Mouse (Mus musculus) frontal cortex, postnatal 36 days (tissue): ENCODE results near the gene Gm10382.

ENCODE experiments used
- DNase-seq, 2 experiments: peaks; one replicate each; pipeline ENCODE4 v3.0.0; 2022; ENCODE audit warnings: low spot score in 2 of 2

Gm10382 gene

GRCm38 (mm10) chr5:125389131-125389578 is at the start of gene Gm10382:
Gene Gm10382 (plus strand): TSS chr5:125389322.
- peak in 1 of 2 experiments; percentile 81 for DNase-seq

- peak; percentile 38 to 48 for DNase-seq
These were observed 49.1 kb upstream of the Gm10382 start for GRCm38 (mm10) chr5:125339851-125340531.

DNA sequence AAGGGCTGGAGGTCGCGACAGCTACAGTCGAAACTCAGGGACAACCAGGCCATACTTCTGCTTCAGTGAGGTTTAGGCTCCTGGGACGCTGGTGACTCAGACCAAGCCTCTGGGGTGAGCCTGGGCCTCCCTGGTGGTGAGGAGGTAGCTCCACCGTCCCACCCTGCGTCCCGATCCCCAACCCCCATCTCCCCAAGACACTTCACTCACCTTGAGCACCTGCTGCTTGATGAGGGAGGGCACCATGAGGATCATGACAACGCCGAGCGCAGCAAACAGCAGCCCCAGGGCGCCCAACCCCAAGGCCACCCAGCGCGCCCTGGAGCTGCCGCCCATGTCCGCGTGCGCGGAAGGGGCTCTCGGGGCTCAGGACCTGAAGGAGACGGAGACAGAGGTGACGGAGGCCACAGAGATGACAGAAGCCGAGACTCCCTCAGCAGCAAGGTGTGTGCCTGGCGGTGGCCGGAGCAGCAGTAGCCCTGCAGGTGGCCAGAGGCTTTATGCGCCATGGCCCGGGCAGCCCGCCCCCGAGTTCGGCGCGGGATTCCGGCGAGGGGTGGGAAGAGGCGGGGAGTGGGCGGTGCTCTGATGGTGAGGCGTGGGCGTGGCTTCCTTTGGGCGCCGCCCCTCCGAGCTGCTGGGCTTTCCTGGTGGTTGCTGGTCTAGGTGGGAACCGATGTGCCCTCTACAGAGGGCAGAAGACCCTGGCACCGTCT is 48.4 kb upstream of the Gm10382 start, which contains the start of gene Scarb1:
Gene Scarb1, minus strand, starts transcription at position 548 of the 716 bp plus-strand sequence.
- DNase-seq = peak; percentile 81 to 87

DNA sequence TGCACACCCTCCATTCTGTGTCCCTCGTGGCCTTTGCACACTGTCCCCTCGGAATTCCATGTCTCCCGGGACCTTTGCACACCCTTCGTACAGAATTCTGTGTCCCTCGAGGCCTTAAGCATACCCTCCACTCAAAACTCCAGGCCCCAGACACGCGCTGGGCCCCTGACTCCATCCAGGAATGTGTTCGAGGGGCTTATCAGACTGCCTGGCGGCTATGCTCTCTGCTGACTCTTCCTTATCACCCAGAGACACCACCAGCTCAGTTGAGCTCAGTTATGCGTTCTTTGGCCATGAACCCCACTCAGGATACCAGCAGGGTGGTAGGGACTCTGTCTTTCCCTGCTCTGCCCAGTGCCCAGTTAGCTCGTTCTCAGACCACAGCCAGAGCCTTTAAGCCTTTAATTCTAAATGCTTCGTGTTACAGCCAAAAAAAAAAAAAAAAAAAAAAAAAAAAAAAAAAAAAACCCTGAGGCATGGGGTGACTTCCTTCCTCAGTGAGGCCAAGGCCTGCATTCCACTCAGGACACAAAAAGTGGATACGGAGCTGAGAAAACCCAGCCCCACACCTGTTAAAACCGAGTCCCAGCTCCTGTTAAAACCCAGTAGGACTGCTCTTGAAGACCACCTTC is 47.5 kb upstream of the Gm10382 start:
- DNase-seq = no peak

DNA sequence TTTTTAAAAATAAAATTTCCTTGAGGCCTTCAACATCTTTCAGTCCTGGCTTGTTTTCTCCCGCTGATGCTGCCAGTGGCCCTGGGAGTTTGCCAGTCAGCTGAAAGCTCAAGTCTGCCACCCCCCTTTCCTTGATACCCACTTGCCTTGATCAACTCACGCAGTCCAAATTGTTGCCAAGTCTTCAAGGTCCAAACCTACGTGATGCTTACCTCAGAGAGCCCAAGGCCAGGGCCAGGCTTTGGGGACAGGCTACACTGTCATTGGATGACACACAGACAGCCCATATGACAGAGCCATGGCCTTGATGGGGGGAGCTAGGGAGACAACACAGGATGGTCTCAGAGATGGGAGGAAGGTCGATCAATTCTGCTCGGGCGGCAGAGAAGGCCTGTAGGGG is 44.8 kb upstream of the Gm10382 start:
- DNase-seq = no peak

- DNase-seq = no peak
These were observed 41.1 kb upstream of the Gm10382 start for GRCm38 (mm10) chr5:125348067-125348466.

GRCm38 (mm10) chr5:125348487-125348886 is 40.6 kb upstream of the Gm10382 start:
- DNase-seq = peak in 1 of 2 experiments; percentile 34

GRCm38 (mm10) chr5:125349391-125349790 is 39.7 kb upstream of the Gm10382 start:
- no peak for DNase-seq

DNA sequence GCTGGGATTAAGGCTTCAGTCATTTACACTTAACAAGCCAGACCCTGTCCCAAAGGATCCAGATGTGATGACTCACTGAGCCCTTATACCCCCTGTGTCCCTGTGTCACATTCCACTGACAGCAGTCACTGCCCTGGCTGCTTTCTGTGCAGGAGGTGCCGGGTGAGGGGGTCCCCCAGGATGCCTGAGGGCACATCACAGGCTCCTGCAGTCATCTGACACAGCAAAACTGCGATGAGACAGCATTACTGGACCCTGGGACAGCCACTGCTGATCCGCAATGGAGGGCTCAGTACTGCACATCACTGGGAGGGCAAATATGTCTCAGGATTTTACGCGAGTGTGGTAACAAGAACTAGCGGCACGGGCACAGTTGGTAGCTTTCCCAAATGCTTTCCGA is 38.1 kb upstream of the Gm10382 start:
- no peak for DNase-seq

DNA sequence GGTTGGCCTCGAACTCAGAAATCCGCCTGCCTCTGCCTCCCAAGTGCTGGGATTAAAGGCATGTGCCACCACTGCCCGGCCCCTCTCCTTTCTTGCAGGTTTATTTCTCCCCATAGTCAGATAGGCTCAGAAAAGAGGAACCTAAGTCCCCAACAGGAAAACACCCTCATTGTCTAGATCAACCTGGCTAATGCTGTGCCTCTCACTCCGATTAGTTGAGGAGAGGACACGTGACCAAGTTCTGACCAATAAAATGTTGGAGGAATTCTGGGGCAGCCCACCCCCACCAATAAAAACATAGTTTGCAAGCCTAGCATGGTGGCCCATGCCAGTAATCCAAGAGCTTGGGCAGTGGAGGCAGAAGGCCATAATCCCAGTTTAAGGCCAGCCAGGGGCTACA is 37.2 kb upstream of the Gm10382 start:
- no peak for DNase-seq

DNA sequence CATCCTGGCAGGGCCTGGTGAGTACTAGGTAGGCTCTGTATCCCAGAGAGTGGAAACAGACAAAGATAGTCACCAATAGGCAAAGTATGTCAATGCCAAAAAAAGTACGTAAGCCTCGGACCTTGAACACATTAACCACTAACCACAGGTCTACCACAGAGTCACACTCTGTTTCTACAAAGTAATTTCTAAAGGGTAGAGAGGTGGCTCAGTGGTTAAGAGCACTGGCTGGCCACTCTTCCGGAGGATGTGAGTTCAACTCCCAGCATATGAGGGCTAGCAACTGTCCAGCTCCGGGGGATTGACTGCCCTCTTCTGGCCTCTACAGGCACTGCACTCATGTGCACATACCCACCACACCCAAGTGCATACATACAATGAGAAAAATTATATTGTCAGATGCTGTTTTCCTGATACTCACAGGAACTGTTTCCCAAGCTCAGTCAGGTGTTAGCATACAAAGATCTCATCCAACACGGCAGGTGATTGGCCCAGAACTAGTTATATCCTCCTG is 36.3 kb upstream of the Gm10382 start:
- DNase-seq = no peak

- DNase-seq = no peak
These were observed 34.1 kb upstream of the Gm10382 start for GRCm38 (mm10) chr5:125354885-125355492.

DNA sequence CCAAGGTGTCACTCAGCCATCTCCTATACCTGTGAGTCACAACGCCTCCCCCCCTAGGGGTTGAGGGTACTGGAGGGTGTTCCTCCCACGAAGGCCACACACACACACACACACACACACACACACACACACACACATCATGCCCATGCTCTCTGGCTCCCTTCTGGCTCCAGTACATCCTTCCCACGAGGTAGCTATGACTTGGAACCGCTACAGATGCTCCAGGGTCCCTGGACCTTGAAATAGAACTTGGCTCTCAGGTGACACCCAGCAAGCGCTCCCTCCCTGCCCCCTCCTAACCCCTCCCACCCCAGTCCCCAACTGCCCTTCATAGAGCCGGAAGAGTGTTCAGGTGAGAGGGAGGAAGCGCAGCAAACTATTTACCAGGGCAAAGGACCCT is 33.5 kb upstream of the Gm10382 start:
- DNase-seq = no peak

DNA sequence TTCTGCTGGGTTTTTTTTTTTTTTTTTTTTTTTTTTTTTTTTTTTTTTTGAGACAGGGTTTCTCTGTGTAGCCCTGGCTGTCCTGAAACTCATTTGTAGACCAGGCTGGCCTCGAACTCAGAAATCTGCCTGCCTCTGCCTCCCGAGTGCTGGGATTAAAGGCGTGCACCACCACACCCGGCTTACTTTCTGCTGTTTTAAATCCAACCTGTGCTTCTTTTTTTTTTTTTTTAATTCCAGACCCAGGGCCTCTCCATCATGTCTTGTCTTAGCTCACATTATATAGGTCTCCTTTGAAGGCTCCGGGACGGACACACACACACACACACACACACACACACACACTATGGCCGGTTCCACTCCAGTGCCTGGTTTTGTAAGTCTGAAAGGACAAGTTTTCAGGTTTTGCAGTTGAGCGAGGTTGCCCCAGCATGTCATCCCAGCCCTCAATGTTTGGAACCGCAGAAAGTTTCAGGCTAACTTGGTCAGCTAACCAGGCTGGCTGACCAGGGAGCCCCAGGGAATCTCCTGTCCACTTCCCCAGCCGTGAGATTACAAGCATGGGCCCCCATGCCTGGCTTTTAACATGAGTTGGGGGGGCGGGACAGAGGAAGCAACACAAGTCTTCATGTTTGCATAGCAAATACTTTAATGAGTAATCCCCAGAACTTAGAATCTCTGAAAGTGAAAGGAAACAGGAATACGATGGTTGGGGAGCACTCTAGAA is 31.4 kb upstream of the Gm10382 start:
- no peak for DNase-seq

GRCm38 (mm10) chr5:125358270-125358608 is 30.9 kb upstream of the Gm10382 start:
- DNase-seq = no peak

DNA sequence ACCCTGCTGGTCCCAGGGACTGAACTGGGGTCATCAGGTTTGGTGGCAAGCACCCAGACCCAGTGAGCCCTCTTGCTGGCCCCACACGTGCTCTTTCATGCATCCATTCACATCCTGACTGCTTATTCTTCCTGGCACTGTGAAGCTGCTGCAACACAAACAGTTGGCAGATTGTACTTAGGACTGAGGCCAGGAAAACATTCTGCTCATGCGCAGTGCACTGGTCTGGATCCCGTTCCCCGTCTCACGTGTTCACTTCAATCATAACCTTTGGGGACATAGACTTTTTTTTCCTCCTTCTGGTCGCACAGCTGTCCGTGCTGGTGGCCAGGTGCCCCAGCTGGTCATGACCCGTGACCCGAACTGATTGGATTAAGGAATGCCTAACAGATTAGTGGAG is 28.6 kb upstream of the Gm10382 start:
- no peak for DNase-seq

DNA sequence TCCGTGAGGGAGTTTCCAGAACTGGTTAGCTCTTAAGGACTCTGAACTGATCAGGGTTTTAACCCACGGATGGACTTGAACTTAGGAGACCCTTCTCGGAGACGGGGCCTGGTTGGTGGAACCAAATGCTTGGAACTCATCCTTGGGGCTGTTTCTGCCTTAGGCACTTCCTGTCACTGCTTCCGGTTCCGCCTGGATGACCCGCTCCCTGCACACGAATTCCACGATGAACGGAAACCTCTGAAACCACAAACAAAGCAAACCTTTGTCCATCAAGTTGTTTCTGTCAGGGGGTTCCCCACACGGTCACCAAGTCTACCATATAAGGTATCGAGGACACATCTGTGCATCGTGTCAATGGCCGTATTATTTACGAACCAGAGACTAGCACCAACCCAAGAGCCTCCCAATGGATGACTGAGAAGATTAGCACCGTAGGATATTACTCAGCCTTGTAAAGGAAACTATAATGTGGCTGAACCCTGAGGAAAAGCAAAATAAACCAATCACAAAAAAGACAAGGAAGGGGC is 28.1 kb upstream of the Gm10382 start:
- no peak for DNase-seq

- DNase-seq = no peak
These were observed 25.2 kb upstream of the Gm10382 start for GRCm38 (mm10) chr5:125363894-125364293.

- no peak for DNase-seq
These were observed 24.2 kb upstream of the Gm10382 start for GRCm38 (mm10) chr5:125364851-125365429.

GRCm38 (mm10) chr5:125368156-125368555 is 21.0 kb upstream of the Gm10382 start:
- DNase-seq = no peak

- peak in 1 of 2 experiments; percentile 81 for DNase-seq
These were observed 20.6 kb upstream of the Gm10382 start for GRCm38 (mm10) chr5:125368568-125368967.
